Mouse (Mus musculus): ENCODE measurements around the gene Alpl. TPM values are rescaled to one million over a fixed set of nuclear protein-coding genes. Genes with fewer than 3 reads are reported as not detected.

Alpl gene
- 20.7 and 23.1 TPM in 2 replicates for polyA plus RNA-seq (2015; fragmentation: Nextera tagmentation; extraction: Ambion mirVana)

DNA sequence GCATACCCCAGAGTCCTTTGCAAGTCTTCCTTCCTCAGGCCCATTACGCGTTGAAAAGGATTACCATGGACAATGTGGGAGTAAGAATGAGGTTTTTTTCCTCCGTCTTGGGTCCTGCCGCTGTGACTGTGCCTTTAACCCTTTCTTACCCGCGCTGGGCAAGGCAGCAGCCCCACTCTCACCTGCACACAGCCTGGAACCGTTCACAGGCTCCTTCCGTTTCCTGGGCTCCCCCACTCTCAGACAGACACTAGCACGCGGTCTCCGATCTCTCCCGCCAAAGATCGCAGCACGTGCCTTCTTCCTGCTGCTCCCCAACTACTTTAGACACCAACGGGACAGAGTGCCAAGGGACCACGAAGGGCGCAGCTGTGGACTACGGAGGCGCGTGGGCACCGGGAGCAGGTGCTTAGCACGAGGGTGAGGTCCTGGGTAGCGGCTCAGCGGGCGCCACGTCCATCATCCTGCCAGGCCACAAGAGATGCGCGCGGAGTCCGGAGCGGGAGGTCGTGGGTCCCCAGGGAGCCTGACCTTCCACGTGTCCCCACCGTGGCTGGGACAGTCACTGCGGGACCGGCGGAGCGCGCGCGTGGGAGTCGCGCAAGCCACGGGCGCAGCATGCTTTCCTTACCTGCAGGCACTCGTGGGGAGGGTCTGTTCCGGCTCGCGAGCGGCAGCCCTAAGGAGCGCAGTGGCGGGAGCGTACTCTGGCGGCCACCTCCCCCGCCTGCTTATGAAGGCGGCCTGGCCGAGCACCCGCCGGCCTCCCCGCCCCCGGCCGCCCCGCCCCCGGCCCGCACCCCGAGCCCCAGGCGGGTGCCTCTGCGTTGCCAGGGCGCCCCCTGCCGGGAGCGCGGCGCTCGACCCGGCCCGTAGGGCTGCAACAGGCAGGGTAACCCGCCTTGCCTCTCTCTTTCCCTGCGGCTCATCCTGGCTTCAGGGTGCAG, at the start of gene Alpl:
Gene Alpl (minus strand): TSS at position 774 of the 947 bp plus-strand sequence.

Other genes starting within 250 kb of the Alpl start
- gene Ldlrad2, start 221.8 kb downstream of the Alpl start, polyA plus RNA-seq (2015; fragmentation: Nextera tagmentation; extraction: Ambion mirVana) = not detected in 2 replicates
- gene Usp48, start 202.6 kb downstream of the Alpl start, polyA plus RNA-seq (2015; fragmentation: Nextera tagmentation; extraction: Ambion mirVana) = 42.8 and 47.2 TPM in 2 replicates
- 114 and 136 TPM in 2 replicates for gene Rap1gap, start 131.7 kb downstream of the Alpl start, polyA plus RNA-seq (2015; fragmentation: Nextera tagmentation; extraction: Ambion mirVana)
- gene Ece1, start 65.9 kb upstream of the Alpl start, polyA plus RNA-seq (2015; fragmentation: Nextera tagmentation; extraction: Ambion mirVana) = 22.3 and 26.7 TPM in 2 replicates
- 39.4 and 45.2 TPM in 2 replicates for gene Eif4g3, start 196.6 kb upstream of the Alpl start, polyA plus RNA-seq (2015; fragmentation: Nextera tagmentation; extraction: Ambion mirVana)

Data from neural tube, postnatal 0 days (tissue).